Mouse (Mus musculus): ENCODE data around the gene Lag3.

- TF ChIP-seq CTCF (IDR thresholded peaks at IDR 0.05) (no peak), EP300 (IDR thresholded peaks at IDR 0.05) (no peak)
Measured at GRCm38 (mm10) chr6:124885956-124886381, 25.5 kb downstream of the Lag3 start.

Data from lung, postnatal 0 days (tissue).